Mouse (Mus musculus) skeletal muscle tissue, postnatal 0 days (tissue): ENCODE data around the gene Srxn1. TPM values are rescaled to one million over a fixed set of nuclear protein-coding genes. Genes with fewer than 3 reads are reported as not detected.

Experiments
- polyA plus RNA-seq: library from polyadenylated mRNA; unstranded; fragments of >200 nt; fragmentation: Nextera tagmentation; extraction: Ambion mirVana; gene quantifications from 2 replicates; pipeline ENCODE4 v1.2.1, GENCODE M21; 2015

Gene Srxn1
- 10.9 and 12.0 TPM in 2 replicates for polyA plus RNA-seq

DNA sequence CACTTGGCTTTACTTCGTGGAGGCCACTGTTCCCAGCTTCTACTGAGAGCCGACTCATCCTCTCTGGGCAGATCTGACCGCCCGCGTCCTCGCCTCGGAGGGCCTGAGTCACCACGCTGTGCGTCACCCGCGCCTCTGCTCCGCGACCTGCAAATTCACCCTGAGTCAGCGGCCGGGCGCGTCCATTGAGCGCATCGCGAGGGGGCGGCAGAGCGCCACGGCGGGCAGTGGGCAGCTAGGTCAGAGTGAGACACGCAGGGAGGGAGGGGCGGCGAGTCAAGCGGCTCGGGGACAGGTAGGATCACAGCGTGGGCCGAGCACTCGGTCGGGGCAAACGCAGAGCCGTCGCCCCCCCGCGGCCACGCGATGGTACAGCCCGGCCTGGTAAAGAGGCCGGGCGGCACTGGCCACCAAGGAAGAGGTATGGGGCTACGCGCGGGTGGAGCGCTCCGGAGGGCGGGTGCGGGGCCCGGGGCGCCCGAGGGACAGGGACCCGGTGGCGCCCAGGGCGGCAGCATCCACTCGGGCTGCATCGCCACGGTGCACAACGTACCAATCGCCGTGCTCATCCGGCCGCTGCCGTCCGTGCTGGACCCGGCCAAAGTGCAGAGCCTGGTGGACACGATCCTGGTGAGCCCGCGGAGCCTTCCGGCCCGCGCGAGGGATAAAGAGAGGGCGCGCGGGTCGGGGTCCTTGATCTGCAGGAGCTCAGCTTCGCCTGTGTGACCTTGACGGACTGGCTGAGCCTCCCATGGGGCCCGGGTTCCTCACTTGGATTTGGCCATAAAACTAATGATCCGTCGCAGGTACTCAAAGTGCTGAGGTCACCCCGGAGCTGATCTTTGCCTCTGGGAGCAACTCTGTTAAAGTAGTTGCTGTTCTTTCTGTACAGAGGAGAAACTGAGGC lies at the start of gene Srxn1:
Gene Srxn1, plus strand, starts transcription at position 199 of the 907 bp plus-strand sequence.

DNA sequence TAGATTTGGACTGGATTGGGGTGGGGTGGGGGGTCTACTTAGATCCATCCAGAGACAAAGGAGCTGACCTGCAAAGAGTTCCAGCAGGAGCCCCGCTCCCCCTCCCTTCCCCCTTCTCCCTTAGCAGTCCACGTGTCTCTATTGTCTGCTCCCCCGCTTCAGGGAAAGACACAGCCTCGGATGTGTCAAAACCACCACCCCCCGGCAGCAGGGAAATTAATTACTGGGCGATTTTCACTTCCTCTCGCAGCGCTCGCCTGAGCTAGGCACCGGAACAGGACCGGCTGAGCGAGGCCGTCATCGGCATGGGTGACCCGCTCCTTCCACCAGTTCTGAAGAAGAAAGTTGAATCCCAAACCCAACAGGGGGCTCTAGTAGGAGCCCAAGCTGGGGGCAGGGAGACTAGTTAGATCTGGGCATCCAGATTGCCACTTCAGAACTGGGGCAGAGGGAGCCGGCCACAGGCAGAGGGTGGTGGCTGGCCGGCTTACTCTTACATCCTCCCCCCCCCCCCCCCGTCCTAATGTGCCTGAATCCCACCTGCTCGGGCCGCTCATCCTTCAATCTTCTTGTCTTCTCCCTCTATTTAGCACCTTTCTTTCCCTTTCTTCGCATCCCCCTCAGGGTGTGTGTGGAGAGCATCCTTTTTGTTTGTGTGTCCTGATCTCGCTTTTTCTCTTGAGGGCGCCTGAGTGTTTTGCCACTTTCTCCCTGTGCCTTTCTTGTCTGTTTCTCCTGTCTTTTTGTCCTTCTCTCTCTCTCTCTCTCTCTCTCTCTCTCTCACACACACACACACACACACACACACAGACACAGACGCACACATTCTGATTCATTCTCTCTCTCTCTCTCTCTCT lies 24.4 kb upstream of the Srxn1 start, which contains the start of gene Scrt2:
Gene Scrt2, plus strand, starts transcription at position 845 of the 857 bp plus-strand sequence.

GRCm38 (mm10) chr2:152143279-152144157 lies 38.2 kb downstream of the Srxn1 start, which contains the start of gene Tcf15:
Gene Tcf15, plus strand, starts transcription at chr2:152143561.

Other genes starting within 250 kb of the Srxn1 start
- gene Angpt4, start 194.3 kb upstream of the Srxn1 start, polyA plus RNA-seq = 0.27 and 0.40 TPM in 2 replicates
- 12.4 and 15.3 TPM in 2 replicates for gene Fam110a, start 125.3 kb upstream of the Srxn1 start, polyA plus RNA-seq
- gene Slc52a3, start 109.0 kb upstream of the Srxn1 start, polyA plus RNA-seq = 1.2 and 1.3 TPM in 2 replicates
- gene Scrt2, start 24.0 kb upstream of the Srxn1 start, polyA plus RNA-seq = not detected in 2 replicates
- gene Tcf15, start 38.0 kb downstream of the Srxn1 start, polyA plus RNA-seq = 16.7 TPM in 2 replicates
- 59.0 and 60.8 TPM in 2 replicates for gene Csnk2a1, start 121.3 kb downstream of the Srxn1 start, polyA plus RNA-seq
- 24.3 and 28.0 TPM in 2 replicates for gene Tbc1d20, start 188.3 kb downstream of the Srxn1 start, polyA plus RNA-seq
- 40.7 and 46.3 TPM in 2 replicates for gene Rbck1, start 227.1 kb downstream of the Srxn1 start, polyA plus RNA-seq
- 0.74 and 2.0 TPM in 2 replicates for gene Trib3, start 238.5 kb downstream of the Srxn1 start, polyA plus RNA-seq